Mouse (Mus musculus) brain, embryonic 14.5 days (tissue): ENCODE results near the gene Zcchc9.

Source experiments
- CTCF ChIP-seq: fragments of 200-500 bp; IDR thresholded peaks from 2 replicates; pipeline ENCODE4 v1.5.1; 2012; ENCODE audit warnings: inconsistent platforms, mild to moderate bottlenecking, moderate library complexity, borderline replicate concordance; ENCODE audit not compliant: insufficient read depth, insufficient read length; ENCODE audit errors: extremely low read depth
- POLR2A ChIP-seq: fragments of 200-500 bp; IDR thresholded peaks from 2 replicates; pipeline ENCODE4 v1.6.1; 2012; ENCODE audit warnings: mild to moderate bottlenecking, inconsistent platforms, borderline replicate concordance; ENCODE audit not compliant: poor library complexity, insufficient read depth, insufficient read length, severe bottlenecking; ENCODE audit errors: extremely low read depth

- TF ChIP-seq CTCF (peak; percentile 31; the same call in 1 of the 2 replicates), POLR2A (peak; percentile 74; the same call in 1 of the 2 replicates)
Measured at GRCm38 (mm10) chr13:91807155-91807839, at the start of gene Zcchc9.
